Mouse (Mus musculus): ENCODE measurements around the gene Cnmd. TPM values are rescaled to one million over a fixed set of nuclear protein-coding genes. Genes with fewer than 3 reads are reported as not detected.

Gene Cnmd
- total and polyA plus RNA-seq, 2 experiments from 2014 or later, result 0.98 TPM; not detected in 1

GRCm38 (mm10) chr14:79690068-79690844, 28.3 kb upstream of the Cnmd start:
- TF ChIP-seq CTCF (IDR thresholded peaks at IDR 0.05; ENCODE audit: low read depth) (no peak), EP300 (IDR thresholded peaks at IDR 0.05; ENCODE audit: low read depth) (no peak)

DNA sequence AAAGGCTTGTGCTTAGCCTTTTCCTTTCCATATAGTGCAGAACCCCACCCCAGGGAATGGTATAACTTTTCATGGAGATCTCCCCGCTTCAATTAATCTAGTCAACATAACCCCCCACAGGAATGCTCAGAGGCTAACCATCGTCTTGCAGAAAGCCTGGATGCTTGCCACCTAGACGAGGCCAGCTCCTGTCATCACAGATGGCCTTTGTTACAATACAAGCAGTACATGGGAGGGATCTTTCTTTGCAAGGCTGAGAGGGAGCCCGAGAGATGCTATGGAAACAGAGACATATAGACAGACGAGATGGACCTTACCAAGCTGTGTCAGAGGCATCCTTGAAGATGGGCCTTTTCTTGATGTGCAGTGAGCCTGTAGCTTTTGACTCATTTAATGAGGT, 18.7 kb upstream of the Cnmd start:
- Histone ChIP-seq H3K4me3 (ENCODE audit: low read depth, low read length) (no peak overlapping the region), H3K27ac (ENCODE audit: low read depth) (no peak overlapping the region), H3K27me3 (ENCODE audit: control insufficient read depth, insufficient read depth, low read length) (no peaks in the 10 kb centered on the region), H3K36me3 (replicated peaks; ENCODE audit: control insufficient read depth, insufficient read depth, low read length) (no peaks in the 10 kb centered on the region), H3K9ac (replicated peaks; ENCODE audit: low read depth, low read length) (no peak overlapping the region), H3K9me3 (replicated peaks; ENCODE audit: control insufficient read depth, low read length) (no peaks in the 10 kb centered on the region), H3K4me1 (ENCODE audit: control insufficient read depth, insufficient read depth) (no peaks in the 10 kb centered on the region), H3K4me2 (ENCODE audit: low read depth, low read length) (no peak overlapping the region)
- no peak for ATAC-seq (ENCODE audit: insufficient read depth, low read depth)
- WGBS, result 53% methylated on average over 5 of the region's 5 CpGs
- TF ChIP-seq EP300 (IDR thresholded peaks at IDR 0.05; ENCODE audit: low read depth), result no peak
- no peak for TF ChIP-seq CTCF (IDR thresholded peaks at IDR 0.05; ENCODE audit: low read depth)
- DNase-seq (ENCODE audit: low spot score), result no peak

More at GRCm38 (mm10) chr14:79690068-79690844, 28.3 kb upstream of the Cnmd start:
- Histone ChIP-seq H3K36me3 (replicated peaks; ENCODE audit: control insufficient read depth, insufficient read depth, low read length) (no peaks in the 10 kb centered on the region), H3K9me3 (replicated peaks; ENCODE audit: control insufficient read depth, low read length) (no peaks in the 10 kb centered on the region), H3K4me1 (ENCODE audit: control insufficient read depth, insufficient read depth) (no peaks in the 10 kb centered on the region), H3K27me3 (ENCODE audit: control insufficient read depth, insufficient read depth, low read length) (no peaks in the 10 kb centered on the region), H3K4me3 (ENCODE audit: low read depth, low read length) (no peak overlapping the region), H3K9ac (replicated peaks; ENCODE audit: low read depth, low read length) (no peak overlapping the region), H3K27ac (ENCODE audit: low read depth) (no peak overlapping the region), H3K4me2 (ENCODE audit: low read depth, low read length) (no peak overlapping the region)
- DNase-seq (ENCODE audit: low spot score) (no peak), ATAC-seq (ENCODE audit: insufficient read depth, low read depth) (peak; percentile 41)
- 84% methylated on average over 7 of the region's 7 CpGs for WGBS

DNA sequence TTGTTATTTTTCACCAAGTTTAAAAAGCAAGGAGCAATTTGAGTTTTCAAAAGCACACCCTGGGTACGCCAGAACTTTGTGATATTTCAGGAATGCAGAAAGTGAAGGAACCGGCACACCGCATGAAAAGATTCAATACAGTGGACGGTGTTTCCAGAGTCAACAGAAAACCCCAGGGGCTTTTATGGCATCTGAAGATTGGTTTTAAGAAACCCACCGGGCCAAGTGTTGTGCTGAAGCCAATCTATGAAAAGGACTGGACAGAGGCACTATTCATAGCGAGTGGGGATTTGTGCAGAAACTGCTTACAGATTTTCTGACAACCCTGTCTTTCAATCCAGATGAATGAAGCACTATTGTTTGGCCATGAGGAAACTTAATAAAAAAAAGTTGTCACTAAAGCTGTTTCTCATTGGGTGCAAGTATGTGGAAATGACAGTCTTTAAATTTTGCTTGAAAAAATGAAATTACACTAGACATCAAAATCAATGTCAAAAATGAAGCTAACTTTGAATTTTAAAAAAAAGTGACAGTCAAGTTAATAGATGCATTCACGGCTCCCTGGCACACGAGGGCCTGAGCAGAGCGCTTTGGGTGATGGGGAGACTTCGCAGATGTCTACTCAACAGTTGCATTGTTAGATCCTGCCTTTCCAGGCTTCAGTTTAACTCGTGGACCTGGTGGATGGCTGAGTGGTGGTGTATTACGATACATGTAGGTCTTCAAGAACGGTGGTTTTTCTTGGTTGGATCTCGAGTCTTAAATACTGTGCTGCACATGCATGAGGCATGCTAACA, 16.1 kb upstream of the Cnmd start:
- H3K27me3 ChIP-seq (ENCODE audit: control insufficient read depth, insufficient read depth, low read length), result no peaks in the 10 kb centered on the region
- H3K36me3 ChIP-seq (replicated peaks; ENCODE audit: control insufficient read depth, insufficient read depth, low read length), result no peaks in the 10 kb centered on the region
- ATAC-seq (ENCODE audit: insufficient read depth, low read depth), result no peak
- H3K27ac ChIP-seq (ENCODE audit: low read depth), result no peak overlapping the region
- 62% methylated on average over 14 of the region's 14 CpGs for WGBS
- H3K9me3 ChIP-seq (replicated peaks; ENCODE audit: control insufficient read depth, low read length), result no peaks in the 10 kb centered on the region
- no peak overlapping the region for H3K9ac ChIP-seq (replicated peaks; ENCODE audit: low read depth, low read length)
- H3K4me3 ChIP-seq (ENCODE audit: low read depth, low read length), result no peak overlapping the region
- no peaks in the 10 kb centered on the region for H3K4me1 ChIP-seq (ENCODE audit: control insufficient read depth, insufficient read depth)
- H3K4me2 ChIP-seq (ENCODE audit: low read depth, low read length), result no peak overlapping the region
- DNase-seq (ENCODE audit: low spot score), result no peak
- TF ChIP-seq CTCF (IDR thresholded peaks at IDR 0.05; ENCODE audit: low read depth) (no peak), EP300 (IDR thresholded peaks at IDR 0.05; ENCODE audit: low read depth) (no peak)

- TF ChIP-seq CTCF (IDR thresholded peaks at IDR 0.05; ENCODE audit: low read depth) (no peak), EP300 (IDR thresholded peaks at IDR 0.05; ENCODE audit: low read depth) (no peak)
- no peaks in the 10 kb centered on the region for H3K36me3 ChIP-seq (replicated peaks; ENCODE audit: control insufficient read depth, insufficient read depth, low read length)
- no peaks in the 10 kb centered on the region for H3K4me1 ChIP-seq (ENCODE audit: control insufficient read depth, insufficient read depth)
- H3K9ac ChIP-seq (replicated peaks; ENCODE audit: low read depth, low read length), result no peak overlapping the region
- no peak for ATAC-seq (ENCODE audit: insufficient read depth, low read depth)
- H3K4me2 ChIP-seq (ENCODE audit: low read depth, low read length), result peak overlapping the region; percentile 38
- H3K9me3 ChIP-seq (replicated peaks; ENCODE audit: control insufficient read depth, low read length), result no peaks in the 10 kb centered on the region
- 43% methylated on average over 15 of the region's 15 CpGs for WGBS
- H3K4me3 ChIP-seq (ENCODE audit: low read depth, low read length), result 0 out of 2 replicates have a peak overlapping the region, but pooled peaks have one; percentile 7
- no peaks in the 10 kb centered on the region for H3K27me3 ChIP-seq (ENCODE audit: control insufficient read depth, insufficient read depth, low read length)
- H3K27ac ChIP-seq (ENCODE audit: low read depth), result no peak overlapping the region
- DNase-seq (ENCODE audit: low spot score), result no peak
Measured at GRCm38 (mm10) chr14:79677108-79677753, 15.3 kb upstream of the Cnmd start.
